Mouse (Mus musculus) midbrain, embryonic 13.5 days (tissue): ENCODE data around the gene Olfr1302. TPM values are rescaled to one million over a fixed set of nuclear protein-coding genes. Genes with fewer than 3 reads are reported as not detected.

ENCODE experiments used
- ATAC-seq: fragments of 200-750 bp; cut with Nextera tagmentation; 2 replicates; pipeline ENCODE4 v1.8.0; 2017; ENCODE audit warnings: mild to moderate bottlenecking, moderate TSS enrichment, moderate library complexity
- H3K27ac ChIP-seq: fragments of 300-500 bp; sonication (generic); 2 replicates; pipeline ENCODE4 v1.5.1; 2015; ENCODE audit warnings: inconsistent platforms, mild to moderate bottlenecking, moderate library complexity
- H3K27me3 ChIP-seq: fragments of 300-500 bp; sonication (generic); 2 replicates; pipeline ENCODE4 v1.6.1; 2015; ENCODE audit warnings: mild to moderate bottlenecking, inconsistent platforms
- H3K36me3 ChIP-seq: fragments of 300-500 bp; sonication (generic); 2 replicates; pipeline ENCODE4 v1.6.1; 2015; ENCODE audit warnings: mild to moderate bottlenecking, inconsistent platforms
- H3K4me1 ChIP-seq: fragments of 300-500 bp; sonication (generic); replicated peaks from 2 replicates; pipeline ENCODE4 v1.6.1; 2015; ENCODE audit warnings: inconsistent platforms
- H3K4me2 ChIP-seq: fragments of 300-500 bp; sonication (generic); replicated peaks from 2 replicates; pipeline ENCODE4 v1.6.1; 2015; ENCODE audit warnings: moderate library complexity, mild to moderate bottlenecking, inconsistent platforms
- H3K4me3 ChIP-seq: fragments of 300-500 bp; sonication (generic); replicated peaks from 2 replicates; pipeline ENCODE4 v1.5.1; 2015; ENCODE audit warnings: mild to moderate bottlenecking, inconsistent platforms
- H3K9ac ChIP-seq: fragments of 300-500 bp; sonication (generic); replicated peaks from 2 replicates; pipeline ENCODE4 v1.6.1; 2015; ENCODE audit warnings: mild to moderate bottlenecking, inconsistent platforms
- H3K9me3 ChIP-seq: fragments of 300-500 bp; sonication (generic); 2 replicates; pipeline ENCODE4 v1.6.1; 2016; ENCODE audit warnings: mild to moderate bottlenecking, inconsistent platforms
- WGBS: fragments of 180-500 bp; shearing (Covaris S2); methylation state at CpG from one replicate; pipeline ENCODE4 v1.1.7; 2015; 5-methylcytosine and 5-hydroxymethylcytosine counted together
- polyA plus RNA-seq: library from polyadenylated mRNA; unstranded; fragments of >200 nt; fragmentation: Nextera tagmentation; extraction: Ambion mirVana; gene quantifications from 2 replicates; pipeline ENCODE4 v1.2.1, GENCODE M21; 2015

The Olfr1302 gene
- not detected in 2 replicates for polyA plus RNA-seq

- WGBS, result 83% methylated on average over 2 of the region's 2 CpGs
- no peak for ATAC-seq
- H3K4me2 ChIP-seq, result no peak within 1 kb of the TSS
- no peak within 1 kb of the TSS for H3K27ac ChIP-seq
- no peak within 1 kb of the TSS for H3K9ac ChIP-seq
- H3K4me1 ChIP-seq, result no peaks in the 10 kb centered on the region
- no peaks in the 10 kb centered on the region for H3K36me3 ChIP-seq
- H3K27me3 ChIP-seq, result no peaks in the 10 kb centered on the region
- H3K9me3 ChIP-seq, result no peaks in the 10 kb centered on the region
- no peak within 1 kb of the TSS for H3K4me3 ChIP-seq
Observed at GRCm38 (mm10) chr2:111777129-111777528, at the start of gene Olfr1302. Gene Olfr1302, plus strand, starts transcription at chr2:111777429.

GRCm38 (mm10) chr2:111750706-111751105 lies 26.5 kb upstream of the Olfr1302 start, which contains the start of gene Olfr1301:
Gene Olfr1301, plus strand, starts transcription at chr2:111751006.
- no peaks in the 10 kb centered on the region for H3K9me3 ChIP-seq
- H3K4me3 ChIP-seq, result no peak within 1 kb of the TSS
- H3K27me3 ChIP-seq, result no peaks in the 10 kb centered on the region
- H3K4me1 ChIP-seq, result no peaks in the 10 kb centered on the region
- WGBS, result 83% methylated on average over 3 of the region's 3 CpGs
- ATAC-seq, result no peak
- no peaks in the 10 kb centered on the region for H3K36me3 ChIP-seq
- no peak within 1 kb of the TSS for H3K27ac ChIP-seq
- H3K9ac ChIP-seq, result no peak within 1 kb of the TSS
- no peak within 1 kb of the TSS for H3K4me2 ChIP-seq

DNA sequence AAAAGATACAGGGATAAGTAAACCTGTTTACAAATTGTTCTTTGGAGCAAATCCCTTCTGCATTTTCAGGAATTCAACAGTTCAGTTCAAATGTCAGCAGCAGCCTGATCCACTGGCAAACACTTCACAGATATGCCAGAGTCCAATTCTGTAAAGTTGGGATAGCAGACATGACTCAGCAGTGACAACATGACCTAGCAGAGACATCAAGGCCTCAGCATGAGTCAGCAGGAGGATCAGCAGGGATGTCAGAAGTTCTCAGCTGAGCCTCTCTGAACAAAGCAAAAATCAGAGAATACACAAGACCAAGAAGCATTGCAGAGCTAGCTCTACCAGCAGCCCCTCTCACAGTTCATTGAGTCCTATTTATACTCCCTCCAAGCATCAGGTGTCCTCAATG lies 35.7 kb downstream of the Olfr1302 start:
- Histone ChIP-seq H3K9me3 (no peaks in the 10 kb centered on the region), H3K9ac (no peak overlapping the region), H3K27me3 (no peaks in the 10 kb centered on the region), H3K36me3 (no peaks in the 10 kb centered on the region), H3K4me1 (no peaks in the 10 kb centered on the region), H3K4me3 (no peak overlapping the region), H3K4me2 (no peak overlapping the region), H3K27ac (no peak overlapping the region)
- ATAC-seq, result no peak

DNA sequence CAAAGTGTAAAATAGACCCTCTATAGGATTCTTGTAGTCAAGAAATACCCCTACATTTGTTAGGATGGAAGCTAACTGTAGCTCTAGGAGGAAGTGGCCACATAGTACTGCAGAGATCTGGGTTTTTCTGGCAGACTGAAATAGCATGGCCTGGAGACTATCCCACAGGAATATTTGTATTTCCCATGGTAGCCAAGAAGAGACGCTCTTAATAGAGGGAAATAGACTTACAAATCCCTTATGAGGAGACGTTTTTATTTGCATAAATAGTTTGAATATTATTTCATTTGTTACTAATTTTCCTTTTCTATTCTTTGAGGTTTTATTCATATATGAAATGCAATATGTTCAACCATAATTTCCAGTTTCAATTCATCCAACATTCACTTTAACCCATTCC lies 43.0 kb downstream of the Olfr1302 start, which contains the start of gene Olfr1303:
Olfr1303 (minus strand) TSS at position 101 of the 400 bp plus-strand sequence.
- H3K4me3 ChIP-seq, result no peak within 1 kb of the TSS
- H3K9ac ChIP-seq, result no peak within 1 kb of the TSS
- H3K36me3 ChIP-seq, result no peaks in the 10 kb centered on the region
- H3K27ac ChIP-seq, result no peak within 1 kb of the TSS
- no peak within 1 kb of the TSS for H3K4me2 ChIP-seq
- H3K9me3 ChIP-seq, result no peaks in the 10 kb centered on the region
- 86% methylated on average over 2 of the region's 2 CpGs for WGBS
- ATAC-seq, result no peak
- no peaks in the 10 kb centered on the region for H3K4me1 ChIP-seq
- no peaks in the 10 kb centered on the region for H3K27me3 ChIP-seq

Other genes with a start within 250 kb of the Olfr1302 start
- gene Olfr1294, start 237.1 kb upstream of the Olfr1302 start, polyA plus RNA-seq, result not detected in 2 replicates
- gene Olfr1295, start 207.7 kb upstream of the Olfr1302 start, polyA plus RNA-seq, result not detected in 2 replicates
- gene Olfr1297, start 150.9 kb upstream of the Olfr1302 start, polyA plus RNA-seq, result not detected in 2 replicates
- not detected in 2 replicates for gene Olfr1298, start 128.2 kb upstream of the Olfr1302 start, polyA plus RNA-seq
- gene Olfr1299, start 116.0 kb upstream of the Olfr1302 start, polyA plus RNA-seq, result not detected in 2 replicates
- not detected in 2 replicates for gene Olfr1301, start 26.4 kb upstream of the Olfr1302 start, polyA plus RNA-seq
- gene Olfr1303, start 42.9 kb downstream of the Olfr1302 start, polyA plus RNA-seq, result not detected in 2 replicates
- not detected in 2 replicates for gene Olfr1305, start 99.7 kb downstream of the Olfr1302 start, polyA plus RNA-seq
- not detected in 2 replicates for gene Olfr1306, start 138.8 kb downstream of the Olfr1302 start, polyA plus RNA-seq
- 0.01 TPM in 1 of 2 replicates, not detected in the other for gene Olfr1307, start 172.0 kb downstream of the Olfr1302 start, polyA plus RNA-seq
- gene Olfr1308, start 187.5 kb downstream of the Olfr1302 start, polyA plus RNA-seq, result not detected in 2 replicates
- gene Olfr1309, start 212.9 kb downstream of the Olfr1302 start, polyA plus RNA-seq, result not detected in 2 replicates
- gene Olfr1310, start 235.3 kb downstream of the Olfr1302 start, polyA plus RNA-seq, result not detected in 2 replicates
- not detected in 2 replicates for gene Olfr1311, start 247.0 kb downstream of the Olfr1302 start, polyA plus RNA-seq